Mouse (Mus musculus) 3134 (cell line): ENCODE measurements around the gene Camk2g.
"Not testable (repeated sequence)": the region's sequence is repeated elsewhere in the genome, so short reads cannot be mapped to it uniquely, and the experiment has no call there.

Experiments
- DNase-seq: peaks from one replicate; pipeline ENCODE4 v3.0.0-alpha.2; 2011; ENCODE audit warnings: low spot score; ENCODE audit not compliant: insufficient read length; ENCODE audit errors: extremely low read depth

Gene Camk2g

GRCm38 (mm10) chr14:20707201-20708190 is 86.4 kb downstream of the Camk2g start, which contains the start of gene Zswim8:
Zswim8 (plus strand) TSS chr14:20707552.
- DNase-seq: peak; percentile 89

DNA sequence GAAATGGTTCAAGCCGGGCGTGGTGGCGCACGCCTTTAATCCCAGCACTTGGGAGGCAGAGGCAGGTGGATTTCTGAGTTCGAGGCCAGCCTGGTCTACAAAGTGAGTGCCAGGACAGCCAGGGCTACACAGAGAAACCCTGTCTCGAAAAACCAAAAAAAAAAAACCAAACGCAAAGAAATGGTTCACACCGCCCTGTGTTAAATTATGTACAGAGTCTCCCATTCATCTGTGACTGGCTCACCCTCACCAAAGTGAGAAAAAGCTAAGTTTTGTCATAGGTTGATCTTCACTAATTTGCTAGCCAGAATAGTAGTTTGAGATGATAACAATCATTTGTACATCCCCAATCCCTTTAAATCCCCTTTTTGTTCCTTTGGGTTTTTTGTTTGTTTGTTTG is 90.4 kb downstream of the Camk2g start:
- DNase-seq: not testable (repeated sequence)

GRCm38 (mm10) chr14:20702741-20703381 is 91.0 kb downstream of the Camk2g start, which contains the start of gene Chchd1:
Chchd1 (plus strand) TSS chr14:20703006.
- DNase-seq: peak; percentile 89

DNA sequence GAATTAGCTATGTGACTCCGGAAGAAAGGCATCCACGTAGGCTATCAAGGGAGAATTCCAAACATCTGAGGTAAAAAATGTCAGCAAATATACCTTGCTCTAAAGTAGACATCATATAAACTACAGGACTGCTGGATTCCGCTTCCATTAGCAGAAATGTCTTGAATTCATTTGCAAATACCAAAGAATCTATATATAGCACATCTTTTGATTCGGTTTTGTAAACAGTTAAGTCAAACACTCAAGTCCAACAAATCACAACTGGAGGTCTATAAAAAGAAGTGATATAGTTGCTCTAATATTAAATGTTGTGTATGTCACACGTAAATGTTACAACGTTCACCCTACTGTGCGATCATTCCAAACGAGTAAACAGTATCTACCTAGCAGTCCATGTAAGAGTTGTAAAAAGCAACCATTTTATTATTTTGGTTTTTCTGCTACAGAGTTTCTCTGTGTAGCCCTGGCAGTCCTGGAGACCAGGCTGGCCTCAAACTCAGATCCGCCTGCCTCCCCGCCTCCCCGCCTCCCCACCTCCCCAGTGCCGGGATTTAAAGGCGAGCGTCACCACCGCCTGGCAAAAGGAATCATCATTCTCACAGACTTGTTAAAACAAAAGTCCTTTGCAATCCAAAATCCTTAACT is 91.7 kb downstream of the Camk2g start:
- no peak for DNase-seq

GRCm38 (mm10) chr14:20701554-20701953 is 92.3 kb downstream of the Camk2g start:
- no peak for DNase-seq

DNA sequence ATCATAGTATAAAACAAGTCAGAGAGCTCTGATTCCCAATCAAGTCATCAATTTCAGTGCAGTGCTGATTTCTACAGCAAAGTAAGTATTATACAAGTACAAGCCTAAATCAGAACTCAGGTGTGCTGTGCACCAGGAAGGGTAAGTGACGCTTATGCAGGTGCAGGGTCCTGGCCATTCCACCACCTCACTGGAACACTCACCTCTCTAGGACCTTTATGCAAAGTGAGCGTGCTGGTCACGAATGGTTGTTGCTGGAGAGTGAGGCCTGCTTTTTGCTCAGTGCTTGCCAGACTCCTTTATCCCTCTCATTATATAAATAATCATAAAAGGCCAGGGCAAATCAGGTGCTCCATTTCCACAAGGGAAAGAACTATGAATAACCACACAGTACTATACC is 93.5 kb downstream of the Camk2g start:
- no peak for DNase-seq

- no peak for DNase-seq
Observed at GRCm38 (mm10) chr14:20698515-20698914, 95.4 kb downstream of the Camk2g start.

- no peak for DNase-seq
Observed at GRCm38 (mm10) chr14:20696986-20697385, 96.9 kb downstream of the Camk2g start.

DNA sequence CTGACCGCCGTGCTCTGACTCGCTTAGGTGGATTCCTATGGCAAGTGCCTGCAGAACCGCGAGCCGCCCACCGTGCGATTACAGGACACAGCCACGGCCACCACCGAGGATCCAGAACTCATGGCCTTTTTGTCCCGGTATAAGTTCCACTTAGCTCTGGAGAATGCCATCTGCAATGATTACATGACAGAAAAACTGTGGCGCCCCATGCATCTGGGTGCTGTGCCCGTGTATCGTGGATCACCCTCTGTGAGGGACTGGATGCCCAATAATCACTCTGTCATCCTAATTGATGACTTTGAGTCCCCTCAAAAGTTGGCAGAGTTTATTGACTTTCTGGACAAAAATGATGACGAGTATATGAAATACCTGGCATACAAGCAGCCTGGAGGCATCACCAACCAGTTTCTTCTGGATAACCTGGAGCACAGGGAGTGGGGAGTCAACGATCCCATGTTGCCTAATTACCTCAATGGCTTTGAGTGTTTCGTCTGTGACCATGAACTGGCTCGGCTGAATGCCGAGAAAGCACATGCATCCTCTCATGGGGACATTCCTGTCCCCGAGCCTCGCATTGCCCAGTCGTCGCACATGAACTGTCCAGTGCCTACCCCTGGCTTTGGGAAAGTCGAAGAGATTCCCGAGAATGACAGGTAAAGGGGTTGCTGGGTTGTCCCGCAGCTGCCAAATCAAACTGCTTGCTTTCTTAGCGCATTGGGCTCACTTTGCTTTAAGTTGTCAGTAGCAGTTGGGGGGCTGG is 97.9 kb downstream of the Camk2g start:
- no peak for DNase-seq

DNA sequence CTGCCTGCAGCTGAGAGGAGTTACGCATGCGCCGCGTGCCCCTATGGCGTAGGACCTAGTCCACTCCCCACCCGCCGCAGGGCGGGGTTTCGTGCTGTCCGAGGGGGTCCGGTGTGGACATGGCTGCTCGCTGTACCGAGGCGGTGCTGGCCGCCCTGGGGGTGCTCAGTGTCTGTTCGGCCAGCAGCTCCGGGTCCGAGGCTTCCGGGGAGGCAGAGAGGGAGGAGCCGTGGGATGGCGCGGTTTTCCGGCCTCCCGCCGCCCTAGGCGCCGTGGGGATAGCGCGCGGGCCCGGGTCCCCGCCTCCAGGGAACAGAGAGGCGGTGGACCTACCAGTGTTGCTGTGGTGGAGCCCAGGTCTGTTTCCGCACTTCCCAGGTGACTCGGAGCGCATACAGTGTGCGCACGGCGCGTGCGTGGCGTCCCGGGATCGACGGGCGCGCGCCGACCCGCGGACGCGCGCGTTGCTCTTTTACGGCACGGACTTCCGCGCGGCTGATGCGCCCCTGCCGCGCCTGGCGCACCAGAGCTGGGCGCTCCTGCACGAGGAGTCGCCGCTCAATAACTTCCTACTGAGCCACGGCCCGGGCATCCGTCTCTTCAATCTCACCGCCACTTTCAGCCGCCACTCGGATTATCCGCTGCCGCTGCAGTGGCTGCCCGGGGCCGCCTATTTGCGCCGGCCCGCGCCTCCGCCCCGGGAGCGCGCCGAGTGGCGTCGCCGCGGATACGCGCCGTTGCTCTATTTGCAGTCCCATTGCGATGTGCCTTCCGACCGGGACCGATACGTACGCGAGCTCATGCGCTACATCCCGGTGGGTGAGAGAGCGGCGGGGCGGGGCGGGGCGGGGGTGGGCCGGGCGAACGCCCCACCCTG is 98.8 kb downstream of the Camk2g start, which contains the start of gene Fut11:
TSS of gene Fut11 (plus strand) at position 85 of the 877 bp plus-strand sequence.
- peak; percentile 92 for DNase-seq

DNA sequence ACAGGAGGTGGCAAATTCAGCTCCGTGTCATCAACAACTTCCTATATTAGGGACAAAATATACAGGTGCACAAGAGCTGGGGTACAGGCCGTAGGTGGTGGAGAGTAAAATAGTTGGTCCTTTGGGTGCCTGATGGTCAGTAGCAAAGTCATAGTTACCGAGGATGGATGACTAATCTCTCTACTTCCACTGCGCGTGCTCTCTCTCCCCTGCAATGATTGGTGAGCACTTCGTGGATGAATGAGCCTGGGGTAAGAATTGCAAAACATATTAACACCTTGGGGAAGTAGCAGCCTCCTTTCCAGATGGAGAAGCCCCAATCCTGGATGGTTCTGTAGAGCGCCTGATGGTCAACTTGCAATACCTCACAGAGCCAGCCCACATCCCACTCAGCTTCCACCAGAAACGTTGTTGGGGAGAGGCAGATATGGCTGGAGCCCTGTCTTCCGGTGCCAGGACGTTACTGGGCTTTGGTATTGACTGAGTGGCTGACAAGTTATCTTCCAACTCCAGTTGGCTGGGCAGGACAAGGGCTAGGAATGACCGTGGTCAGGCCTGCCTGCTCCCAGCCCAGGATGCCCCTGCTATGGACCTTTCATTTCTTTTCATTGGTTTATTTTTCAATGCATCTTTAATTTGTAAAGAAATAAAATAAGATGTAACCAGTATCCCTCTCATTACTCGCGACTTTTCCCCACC is 99.6 kb downstream of the Camk2g start:
- peak; percentile 30 for DNase-seq

DNA sequence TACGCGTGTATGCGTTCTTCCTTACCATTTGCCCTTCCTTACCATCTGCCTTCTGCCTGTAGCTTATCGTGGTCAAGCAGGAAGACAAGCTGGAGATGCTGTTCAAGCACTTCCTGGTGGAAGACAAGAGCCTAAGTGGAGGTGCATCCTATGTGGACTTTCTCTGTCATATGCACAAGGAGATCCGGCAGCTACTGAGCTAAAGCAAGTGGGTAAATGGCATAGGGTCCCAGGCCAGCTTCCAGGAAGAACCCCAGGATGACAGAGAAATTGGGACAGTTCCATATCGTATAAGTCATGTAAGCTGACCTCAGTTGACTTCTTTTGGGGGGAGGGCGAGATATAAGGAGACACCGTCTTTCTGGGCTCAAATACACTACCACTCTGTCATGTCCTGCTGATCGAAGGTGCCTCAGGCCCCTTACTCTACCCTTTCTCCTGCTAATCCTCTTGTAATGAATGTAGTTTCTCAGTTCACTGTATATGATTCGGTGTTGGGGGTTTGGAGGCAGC is 100.2 kb downstream of the Camk2g start:
- no peak for DNase-seq

- no peak for DNase-seq
Observed at GRCm38 (mm10) chr14:20691772-20692171, 102.1 kb downstream of the Camk2g start.

DNA sequence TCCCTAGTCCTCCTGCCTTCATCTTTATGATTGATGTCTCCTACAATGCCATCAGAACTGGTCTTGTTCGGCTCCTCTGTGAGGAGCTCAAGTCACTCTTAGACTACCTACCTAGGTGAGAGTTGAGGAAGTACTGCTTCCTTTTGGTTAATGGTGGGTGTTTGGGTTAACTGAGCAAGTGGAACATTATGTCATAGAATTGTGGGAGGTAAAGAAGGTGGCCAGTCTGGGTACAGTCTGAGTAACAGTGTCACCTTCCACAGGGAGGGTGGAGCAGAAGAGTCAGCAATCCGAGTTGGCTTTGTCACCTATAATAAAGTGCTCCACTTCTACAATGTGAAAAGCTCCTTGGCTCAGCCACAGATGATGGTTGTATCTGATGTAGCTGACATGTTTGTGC is 104.9 kb downstream of the Camk2g start:
- no peak for DNase-seq

GRCm38 (mm10) chr14:20686576-20686975 is 107.3 kb downstream of the Camk2g start:
- DNase-seq: no peak
